Mouse (Mus musculus) myocyte (in vitro differentiated cells): Measurements from ENCODE around the gene Fam102a.

Experiments used
- CEBPB ChIP-seq: IDR thresholded peaks from 2 replicates; pipeline ENCODE4 v1.6.1; 2011; ENCODE audit warnings: mild to moderate bottlenecking, moderate library complexity; ENCODE audit not compliant: poor library complexity, insufficient read depth, severe bottlenecking
- E2F4 ChIP-seq: IDR thresholded peaks from one replicate; pipeline ENCODE4 v1.6.1; 2011; ENCODE audit warnings: mild to moderate bottlenecking, control low read depth, moderate library complexity; ENCODE audit not compliant: insufficient read depth
- MAX ChIP-seq: IDR thresholded peaks from one replicate; pipeline ENCODE4 v1.6.1; 2011; ENCODE audit warnings: low read depth, mild to moderate bottlenecking, control low read depth
- MYOD1 ChIP-seq, 3 experiments: IDR thresholded peaks; one replicate each; pipeline ENCODE4 v1.6.1; 2011; ENCODE audit warnings: control low read depth in 2 of 3, low read depth in 2 of 3, mild to moderate bottlenecking in 2 of 3, moderate library complexity in 1 of 3; ENCODE audit not compliant: insufficient read length in 2 of 3, control insufficient read depth in 1 of 3
- MYOG ChIP-seq, 3 experiments: IDR thresholded peaks; one replicate each; pipeline ENCODE4 v1.6.1; 2011; ENCODE audit warnings: control low read depth in 2 of 3, low read depth in 2 of 3, mild to moderate bottlenecking in 2 of 3; ENCODE audit not compliant: insufficient read length in 2 of 3, control insufficient read depth in 1 of 3, insufficient read depth in 1 of 3
- POLR2A ChIP-seq: IDR thresholded peaks from one replicate; pipeline ENCODE4 v1.6.1; 2011; ENCODE audit warnings: low read depth, mild to moderate bottlenecking, control low read depth, moderate library complexity; ENCODE audit not compliant: insufficient read length
- POLR2AphosphoS2 ChIP-seq: IDR thresholded peaks from one replicate; pipeline ENCODE4 v1.6.1; 2011; ENCODE audit warnings: low read depth, control low read depth; ENCODE audit not compliant: insufficient read length
- REST ChIP-seq: IDR thresholded peaks from one replicate; pipeline ENCODE4 v1.6.1; 2011; ENCODE audit warnings: mild to moderate bottlenecking, control low read depth, moderate library complexity; ENCODE audit not compliant: insufficient read depth, insufficient read length
- SRF ChIP-seq: IDR thresholded peaks from one replicate; pipeline ENCODE4 v1.6.1; 2011; ENCODE audit warnings: low read depth; ENCODE audit not compliant: control insufficient read depth, insufficient read length
- TCF12 ChIP-seq: IDR thresholded peaks from one replicate; pipeline ENCODE4 v1.6.1; 2011; ENCODE audit warnings: mild to moderate bottlenecking, control low read depth; ENCODE audit not compliant: poor library complexity, insufficient read depth, severe bottlenecking
- TCF3 ChIP-seq: IDR thresholded peaks from one replicate; pipeline ENCODE4 v1.6.1; 2011; ENCODE audit warnings: low read depth, control low read depth; ENCODE audit not compliant: insufficient read length
- USF1 ChIP-seq: IDR thresholded peaks from one replicate; pipeline ENCODE4 v1.6.1; 2011; ENCODE audit warnings: low read depth, mild to moderate bottlenecking, control low read depth, moderate library complexity

DNA sequence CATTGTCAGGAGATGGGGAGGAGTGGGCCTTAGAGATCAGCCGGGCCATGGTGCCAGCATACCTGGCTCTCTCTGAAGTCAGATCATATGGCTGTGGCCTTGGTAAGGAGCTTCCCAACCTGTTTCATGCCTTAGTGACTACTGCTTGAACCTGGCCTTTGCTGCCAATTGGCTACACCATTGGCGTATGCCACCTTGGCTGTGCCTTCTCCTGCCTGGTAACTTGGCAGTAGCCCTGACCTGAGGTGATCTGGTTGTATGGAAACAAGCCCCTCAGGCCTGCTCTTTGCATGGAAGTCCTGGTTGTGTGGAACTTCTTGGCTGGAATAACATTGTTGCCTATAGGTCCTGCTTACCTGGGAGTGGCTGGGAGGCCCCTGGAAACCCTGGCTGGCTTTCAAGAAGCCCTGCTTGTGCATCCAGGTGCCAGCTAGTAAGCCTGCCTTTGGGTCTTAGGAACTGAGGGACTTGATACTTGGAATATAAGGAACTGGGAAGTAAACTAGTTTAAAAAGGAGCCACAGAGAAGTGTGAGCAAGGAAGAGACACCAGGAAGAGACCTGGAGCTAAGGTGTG, 6.3 kb downstream of the Fam102a start:
- TF ChIP-seq POLR2A (no peak), USF1 (no peak), POLR2AphosphoS2 (no peak), MAX (no peak), TCF12 (no peak), TCF3 (no peak), CEBPB (no peak), MYOG (IDR thresholded peaks at IDR 0.05; ENCODE audit: control insufficient read depth in 1 of 3, insufficient read depth in 1 of 3, insufficient read length in 2 of 3, low read depth in 2 of 3) (no peak), SRF (peak; percentile 8), MYOD1 (IDR thresholded peaks at IDR 0.05; ENCODE audit: control insufficient read depth in 1 of 3, insufficient read length in 2 of 3, low read depth in 2 of 3) (no peak), REST (no peak), E2F4 (no peak)
